Mouse (Mus musculus): ENCODE measurements around the gene Ror1.

Ror1 gene

GRCm38 (mm10) chr4:100252646-100253045 lies 157.1 kb downstream of the Ror1 start:
- no peak for DNase-seq (ENCODE audit: low spot score in 2 of 2)

GRCm38 (mm10) chr4:100253401-100253800 lies 157.8 kb downstream of the Ror1 start:
- no peak for DNase-seq (ENCODE audit: low spot score in 2 of 2)

GRCm38 (mm10) chr4:100253831-100254230 lies 158.2 kb downstream of the Ror1 start:
- DNase-seq (ENCODE audit: low spot score in 2 of 2), result no peak

GRCm38 (mm10) chr4:100258462-100258861 lies 162.9 kb downstream of the Ror1 start:
- no peak for DNase-seq (ENCODE audit: low spot score in 2 of 2)

GRCm38 (mm10) chr4:100263917-100264316 lies 168.3 kb downstream of the Ror1 start:
- DNase-seq (ENCODE audit: low spot score in 2 of 2), result no peak

GRCm38 (mm10) chr4:100271059-100271735 lies 175.6 kb downstream of the Ror1 start:
- DNase-seq (ENCODE audit: low spot score in 2 of 2), result no peak

- no peak for DNase-seq (ENCODE audit: low spot score in 2 of 2)
These were observed 176.1 kb downstream of the Ror1 start for GRCm38 (mm10) chr4:100271736-100272127.

GRCm38 (mm10) chr4:100273356-100273755 lies 177.8 kb downstream of the Ror1 start:
- DNase-seq (ENCODE audit: low spot score in 2 of 2), result no peak

GRCm38 (mm10) chr4:100273807-100274480 lies 178.4 kb downstream of the Ror1 start:
- no peak for DNase-seq (ENCODE audit: low spot score in 2 of 2)

- DNase-seq (ENCODE audit: low spot score in 2 of 2), result no peak
These were observed 180.9 kb downstream of the Ror1 start for GRCm38 (mm10) chr4:100276482-100276881.

- DNase-seq (ENCODE audit: low spot score in 2 of 2), result no peak
These were observed 181.4 kb downstream of the Ror1 start for GRCm38 (mm10) chr4:100276970-100277369.

GRCm38 (mm10) chr4:100283171-100283880 lies 187.7 kb downstream of the Ror1 start:
- no peak for DNase-seq (ENCODE audit: low spot score in 2 of 2)

GRCm38 (mm10) chr4:100284528-100284927 lies 188.9 kb downstream of the Ror1 start:
- DNase-seq (ENCODE audit: low spot score in 2 of 2), result no peak

GRCm38 (mm10) chr4:100286111-100286541 lies 190.5 kb downstream of the Ror1 start:
- no peak for DNase-seq (ENCODE audit: low spot score in 2 of 2)

GRCm38 (mm10) chr4:100286800-100287199 lies 191.2 kb downstream of the Ror1 start:
- no peak for DNase-seq (ENCODE audit: low spot score in 2 of 2)

- no peak for DNase-seq (ENCODE audit: low spot score in 2 of 2)
These were observed 192.2 kb downstream of the Ror1 start for GRCm38 (mm10) chr4:100287829-100288228.

GRCm38 (mm10) chr4:100291015-100291651 lies 195.5 kb downstream of the Ror1 start:
- no peak for DNase-seq (ENCODE audit: low spot score in 2 of 2)

GRCm38 (mm10) chr4:100297678-100298077 lies 202.1 kb downstream of the Ror1 start:
- DNase-seq (ENCODE audit: low spot score in 2 of 2), result no peak

GRCm38 (mm10) chr4:100298566-100298965 lies 203.0 kb downstream of the Ror1 start:
- DNase-seq (ENCODE audit: low spot score in 2 of 2), result no peak

GRCm38 (mm10) chr4:100300171-100300570 lies 204.6 kb downstream of the Ror1 start:
- no peak for DNase-seq (ENCODE audit: low spot score in 2 of 2)

GRCm38 (mm10) chr4:100301423-100301822 lies 205.8 kb downstream of the Ror1 start:
- DNase-seq (ENCODE audit: low spot score in 2 of 2), result no peak

- DNase-seq (ENCODE audit: low spot score in 2 of 2), result no peak
These were observed 211.8 kb downstream of the Ror1 start for GRCm38 (mm10) chr4:100307365-100307764.

All from urinary bladder, adult 18-20 months (tissue).